12 mouse cellular contexts compared by ENCODE assay signal in the genomic region with DNA sequence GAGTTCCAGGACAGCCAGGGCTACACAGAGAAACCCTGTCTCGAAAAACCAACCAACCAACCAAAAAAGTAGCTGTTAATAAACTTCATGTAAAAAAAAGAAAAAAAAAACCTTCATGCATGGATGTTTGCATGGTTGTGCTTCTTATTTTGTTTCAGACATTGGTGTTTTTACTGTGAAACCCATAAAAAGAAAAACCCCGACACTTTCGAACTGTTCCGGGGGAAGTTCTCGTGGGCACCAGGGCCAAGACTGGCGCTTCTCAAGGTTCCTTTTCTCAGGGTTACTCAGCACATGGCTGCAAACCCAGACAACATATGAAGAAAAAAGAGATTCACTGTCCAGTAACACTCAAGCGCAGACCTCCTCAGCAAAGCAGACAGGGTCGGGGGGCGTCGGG.
"Had no signal": no experiment of that assay in that cellular context is flagged by ENCODE, and none has a peak within 500 bp of the region (broad histone marks: within the 10 kb centered on the region; RNA-seq: fewer than 3 reads in every experiment).

No protein-coding gene starts in this region.

- DNase-seq: kidney, adult 2 months; kidney, postnatal 25 days; lung, postnatal 14 days; right cerebral cortex, postnatal 14 days; thymus, postnatal 25 days had no signal

- H3K27me3 ChIP-seq: lung, embryonic 15.5 days; midbrain, embryonic 12.5 days had no signal

- H3K9me3 ChIP-seq: limb, embryonic 10.5 days; lung, embryonic 15.5 days; midbrain, embryonic 12.5 days had no signal

- H3K36me3 ChIP-seq: limb, embryonic 10.5 days; midbrain, embryonic 12.5 days had no signal

- H3K4me2 ChIP-seq: liver, embryonic 11.5 days; lung, embryonic 15.5 days; midbrain, embryonic 12.5 days had no signal

- H3K9ac ChIP-seq: lung, embryonic 15.5 days; midbrain, embryonic 12.5 days had no signal

- ATAC-seq: midbrain, embryonic 16.5 days had no signal

- H3K4me3 ChIP-seq: left cerebral cortex, adult 2 months; limb, embryonic 10.5 days; lung, embryonic 15.5 days; midbrain, embryonic 12.5 days had no signal

- H3K4me1 ChIP-seq: lung, embryonic 15.5 days had no signal

- H3K27ac ChIP-seq: left cerebral cortex, adult 2 months; limb, embryonic 10.5 days; lung, embryonic 15.5 days; midbrain, embryonic 12.5 days; stomach, postnatal 0 days had no signal
